Mouse (Mus musculus) bone marrow macrophage, adult 2 months (primary cell): ENCODE data around the gene Ambp. TPM values are rescaled to one million over a fixed set of nuclear protein-coding genes. Genes with fewer than 3 reads are reported as not detected.

Source experiments
- H3K27ac ChIP-seq: 2 replicates; pipeline ENCODE4 v1.5.1; 2012; ENCODE audit warnings: low read depth, low read length; ENCODE audit not compliant: insufficient read depth
- H3K4me1 ChIP-seq: 2 replicates; pipeline ENCODE4 v1.6.1; 2012; ENCODE audit warnings: low read length; ENCODE audit not compliant: control insufficient read depth, insufficient read depth
- H3K4me3 ChIP-seq: 2 replicates; pipeline ENCODE4 v1.5.1; 2012; ENCODE audit warnings: mild to moderate bottlenecking, low read length, moderate library complexity; ENCODE audit not compliant: insufficient read depth
- CTCF ChIP-seq: IDR thresholded peaks from 2 replicates; pipeline ENCODE4 v1.5.1; 2012; ENCODE audit warnings: low read depth, mild to moderate bottlenecking, low read length, moderate library complexity
- POLR2A ChIP-seq: IDR thresholded peaks from 2 replicates; pipeline ENCODE4 v1.6.1; 2012; ENCODE audit warnings: mild to moderate bottlenecking, low read depth, low read length, borderline replicate concordance
- polyA plus RNA-seq: library from polyadenylated mRNA; stranded (reverse); fragments of >200 nt; gene quantifications from 2 replicates; pipeline ENCODE4 v1.2.4, GENCODE M21; 2012; ENCODE audit not compliant: missing spikeins, insufficient read depth, insufficient read length

Gene Ambp
- polyA plus RNA-seq, 1 experiment = not detected

DNA sequence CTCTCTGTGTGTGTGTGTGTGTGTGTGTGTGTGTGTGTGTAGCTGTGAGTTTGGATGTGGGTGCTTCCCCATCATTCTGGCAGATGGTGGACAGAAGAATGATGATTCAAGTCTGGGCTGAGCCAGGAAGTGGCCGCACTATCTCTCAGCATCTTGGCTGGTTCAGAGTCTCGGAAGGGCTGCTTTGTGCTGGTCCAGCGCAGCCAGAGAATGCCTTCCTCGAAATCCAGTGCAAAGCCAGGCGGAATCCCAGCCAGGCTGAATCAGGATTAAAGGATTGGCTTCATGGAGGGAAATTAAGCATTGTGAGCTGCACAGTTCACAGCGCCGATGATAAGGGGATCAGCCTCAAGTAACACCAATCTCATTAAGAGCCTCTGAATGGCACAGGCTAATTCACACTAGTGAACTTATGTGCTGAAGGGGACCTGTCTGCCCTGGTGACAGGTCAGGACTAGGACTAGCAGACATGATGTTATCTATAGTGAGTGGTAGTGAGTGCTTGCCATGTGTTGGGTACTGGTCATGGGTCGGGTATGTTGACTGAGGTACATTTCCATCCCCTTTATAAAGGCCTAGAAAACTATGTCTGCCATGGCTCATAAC, 29.6 kb downstream of the Ambp start:
- TF ChIP-seq POLR2A (no peak), CTCF (no peak)
- no peak overlapping the region for H3K4me3 ChIP-seq
- no peak overlapping the region for H3K27ac ChIP-seq
- H3K4me1 ChIP-seq = no peaks in the 10 kb centered on the region

DNA sequence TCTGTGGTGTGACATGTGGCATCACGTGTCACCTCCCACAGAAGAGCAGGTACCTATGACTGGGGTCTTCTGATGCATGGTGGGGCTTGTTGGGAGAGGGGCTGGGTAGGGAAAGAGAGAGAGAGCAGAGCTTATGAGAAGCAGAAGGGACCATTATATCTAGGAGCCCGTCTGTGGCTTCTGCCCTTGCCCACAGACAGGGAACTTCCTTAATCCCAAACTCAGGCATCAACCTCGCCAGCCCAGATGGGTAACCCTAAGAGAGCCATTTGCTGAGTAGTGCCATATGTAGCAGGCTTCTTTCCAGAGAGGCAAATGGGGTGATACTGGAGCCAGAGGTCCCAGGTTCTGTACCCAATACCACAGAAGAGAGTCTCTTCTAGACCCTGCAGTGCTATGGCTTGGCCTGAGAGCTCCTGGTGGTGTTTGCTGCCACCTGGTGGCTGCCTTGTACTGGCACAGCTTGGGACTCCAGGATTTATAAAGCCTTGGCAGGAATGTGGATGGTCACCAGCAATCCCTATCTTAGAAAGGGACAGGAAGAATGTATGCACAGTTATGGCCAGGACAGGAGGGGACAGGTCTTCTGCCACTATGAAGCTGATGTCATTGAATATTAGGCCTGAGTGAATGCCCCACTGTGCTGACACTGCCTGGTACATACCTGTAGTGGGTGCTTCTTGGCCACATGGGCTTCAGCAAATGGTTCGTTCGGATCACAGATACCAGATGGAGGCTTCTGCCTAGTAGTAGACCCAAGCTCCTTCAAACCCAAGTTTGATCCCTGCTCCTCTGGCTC, 35.8 kb downstream of the Ambp start:
- H3K4me3 ChIP-seq = no peak overlapping the region
- H3K4me1 ChIP-seq = no peaks in the 10 kb centered on the region
- TF ChIP-seq POLR2A = no peak
- TF ChIP-seq CTCF = peak; percentile 99
- H3K27ac ChIP-seq = no peak overlapping the region

DNA sequence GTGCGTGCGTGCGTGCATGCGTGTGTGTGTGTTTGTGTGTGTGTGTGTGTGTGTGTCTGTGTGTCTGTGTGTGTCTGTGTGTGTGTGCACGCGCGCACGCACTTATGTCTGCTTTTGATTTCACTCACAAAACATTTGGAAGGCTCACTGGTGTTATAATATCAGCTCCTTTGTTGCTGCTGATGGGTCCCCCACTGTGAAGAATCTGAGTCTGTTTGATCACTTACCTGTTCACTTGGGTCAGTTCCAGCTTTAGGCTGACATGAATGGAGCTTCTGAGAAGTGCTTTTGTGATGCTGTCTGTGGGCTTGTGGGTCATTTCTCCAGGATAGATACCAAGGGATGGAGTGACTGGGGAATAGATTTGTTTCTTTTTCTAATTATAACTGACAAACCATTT, 48.9 kb downstream of the Ambp start:
- TF ChIP-seq CTCF (no peak), POLR2A (no peak)
- no peak overlapping the region for H3K27ac ChIP-seq
- H3K4me1 ChIP-seq = no peaks in the 10 kb centered on the region
- H3K4me3 ChIP-seq = no peak overlapping the region

DNA sequence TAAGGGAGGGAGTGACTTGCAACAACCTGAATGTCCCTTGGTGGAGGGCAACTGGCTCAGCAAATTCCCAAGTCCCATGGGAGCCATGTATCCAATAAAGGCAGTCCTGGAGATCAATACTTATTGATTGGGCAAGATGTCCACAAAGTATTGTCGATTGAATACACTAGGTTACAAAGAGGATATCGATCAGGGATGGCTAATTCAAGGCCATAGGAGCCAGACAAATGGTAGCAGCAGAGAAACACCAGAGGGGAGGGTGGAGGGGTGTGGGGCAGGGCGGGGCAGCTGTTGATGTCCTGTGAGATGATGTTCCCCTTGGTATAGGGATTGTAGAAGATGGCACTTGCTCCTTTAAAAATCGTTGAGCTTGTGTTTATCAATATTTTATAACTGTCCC, 52.6 kb downstream of the Ambp start:
- Histone ChIP-seq H3K4me1 (peaks cover 11% of the 10 kb centered on the region), H3K4me3 (no peak overlapping the region), H3K27ac (no peak overlapping the region)
- TF ChIP-seq POLR2A (no peak), CTCF (no peak)

DNA sequence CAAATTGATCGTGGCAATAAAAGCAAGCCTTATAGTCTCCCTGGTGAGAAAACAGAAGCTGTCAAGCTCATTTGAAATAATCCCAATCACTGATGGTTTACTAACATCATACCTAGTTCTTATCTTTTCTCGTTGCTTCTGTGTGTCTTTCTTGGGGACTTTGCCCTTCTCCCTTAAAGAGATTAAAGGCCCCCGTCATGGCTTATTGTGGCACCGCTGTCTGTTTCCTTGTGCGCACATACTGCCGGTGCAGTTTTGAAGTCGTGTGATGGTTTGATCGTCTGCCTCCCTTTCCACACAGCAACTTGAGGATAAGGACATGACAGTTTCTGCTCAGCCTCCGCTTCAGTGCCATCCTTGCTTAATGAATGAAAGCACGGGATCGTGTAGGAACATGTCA, 54.1 kb downstream of the Ambp start:
- Histone ChIP-seq H3K4me3 (no peak overlapping the region), H3K27ac (no peak overlapping the region), H3K4me1 (peaks cover 11% of the 10 kb centered on the region)
- TF ChIP-seq POLR2A (no peak), CTCF (no peak)

DNA sequence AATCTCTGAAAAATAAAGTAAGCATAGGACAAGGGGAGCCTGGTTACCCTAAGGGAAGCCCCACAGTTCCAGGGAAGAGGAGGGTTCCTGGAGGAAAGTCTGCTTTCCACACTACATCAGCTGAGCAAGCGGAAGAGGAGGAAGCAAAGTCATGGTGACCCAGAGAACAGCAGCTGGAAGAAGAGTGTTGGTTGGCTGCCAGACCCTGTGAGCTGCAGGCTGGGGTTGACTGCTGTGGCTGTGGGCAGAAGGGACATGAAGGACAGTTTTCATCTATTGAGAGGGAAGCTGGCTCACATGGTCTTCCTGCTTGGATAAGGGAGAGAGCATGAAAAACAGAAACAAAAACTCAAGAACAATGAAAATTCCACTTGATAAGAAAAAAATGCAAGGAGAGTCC, 57.0 kb downstream of the Ambp start:
- TF ChIP-seq CTCF (no peak), POLR2A (no peak)
- Histone ChIP-seq H3K27ac (no peak overlapping the region), H3K4me3 (no peak overlapping the region), H3K4me1 (peaks cover 12% of the 10 kb centered on the region)

Other genes starting within 250 kb of the Ambp start
- gene Zfp618, start 189.2 kb downstream of the Ambp start, polyA plus RNA-seq = 0.11 TPM in 1 of 2 replicates, not detected in the other
- not detected in 2 replicates for gene Kif12, start 17.3 kb upstream of the Ambp start, polyA plus RNA-seq
- gene Col27a1, start 59.2 kb upstream of the Ambp start, polyA plus RNA-seq = 0.28 TPM in 1 of 2 replicates, not detected in the other
- gene Orm1, start 189.8 kb upstream of the Ambp start, polyA plus RNA-seq = not detected in 2 replicates
- gene Orm3, start 201.4 kb upstream of the Ambp start, polyA plus RNA-seq = not detected in 2 replicates
- gene Orm2, start 207.7 kb upstream of the Ambp start, polyA plus RNA-seq = not detected in 2 replicates
- gene Akna, start 248.6 kb upstream of the Ambp start, polyA plus RNA-seq = 33.3 and 39.4 TPM in 2 replicates